Mouse (Mus musculus) lung, adult 2 months (tissue): ENCODE measurements around the gene Prkaa1.

Source experiments
- CTCF ChIP-seq: fragments of 200-500 bp; IDR thresholded peaks from 2 replicates; pipeline ENCODE4 v1.5.1; 2011; ENCODE audit warnings: mild to moderate bottlenecking, low read length, control low read depth; ENCODE audit not compliant: insufficient read depth
- POLR2A ChIP-seq: fragments of 200-500 bp; IDR thresholded peaks from 2 replicates; pipeline ENCODE4 v1.6.1; 2011; ENCODE audit warnings: low read depth, mild to moderate bottlenecking, control low read depth, low read length, borderline replicate concordance; ENCODE audit errors: extremely low read depth

DNA sequence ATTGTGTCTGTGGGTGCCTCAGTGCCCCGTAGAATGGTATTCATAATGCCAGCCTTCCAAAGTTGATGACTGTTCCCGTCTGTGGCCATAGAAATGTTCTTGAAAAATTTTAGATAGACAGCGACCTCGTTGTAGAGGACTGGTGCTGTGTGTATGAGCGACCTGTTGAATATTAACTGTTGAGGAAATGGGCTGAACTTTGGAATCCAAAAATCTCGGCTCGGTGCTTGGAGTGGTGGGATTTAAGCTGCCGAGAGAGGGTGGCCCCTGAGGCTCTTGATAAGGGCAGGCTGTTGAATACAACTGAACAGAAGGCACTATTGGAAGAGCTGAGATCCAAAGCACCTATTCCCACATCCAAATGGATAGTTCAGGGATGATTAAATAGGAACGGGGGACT, 11.0 kb downstream of the Prkaa1 start:
- TF ChIP-seq POLR2A (no peak), CTCF (no peak)
